ENCODE assay signal across 24 mouse cellular contexts in genomic region chr12:49084505-49084904, GRCm38 (mm10).
"Had no signal": no experiment of that assay in that cellular context is flagged by ENCODE, and none has a peak within 500 bp of the region (broad histone marks: within the 10 kb centered on the region; RNA-seq: fewer than 3 reads in every experiment).

No protein-coding gene starts in this region.

- H3K4me3 ChIP-seq: gastrocnemius, adult 2 months; heart, embryonic 10.5 days; heart, embryonic 12.5 days; hindbrain, embryonic 15.5 days; kidney, embryonic 15.5 days; limb, embryonic 13.5 days; limb, embryonic 15.5 days; liver, embryonic 12.5 days had no signal

- H3K9ac ChIP-seq: heart, embryonic 12.5 days; hindbrain, embryonic 15.5 days; kidney, embryonic 15.5 days; limb, embryonic 13.5 days; limb, embryonic 15.5 days; liver, embryonic 12.5 days; liver, embryonic 14.5 days had no signal

- H3K27me3 ChIP-seq: heart, embryonic 12.5 days; hindbrain, embryonic 15.5 days; kidney, embryonic 15.5 days; limb, embryonic 13.5 days; limb, embryonic 15.5 days; liver, embryonic 12.5 days had no signal

- H3K36me3 ChIP-seq: heart, embryonic 10.5 days; heart, embryonic 12.5 days; hindbrain, embryonic 15.5 days; kidney, embryonic 15.5 days; limb, embryonic 13.5 days; limb, embryonic 15.5 days; liver, embryonic 12.5 days had no signal

- H3K27ac ChIP-seq: gastrocnemius, adult 2 months; heart, embryonic 10.5 days; hindbrain, embryonic 15.5 days; kidney, embryonic 15.5 days; kidney, postnatal 0 days; limb, embryonic 13.5 days; limb, embryonic 15.5 days; liver, embryonic 12.5 days; liver, embryonic 14.5 days had no signal

- DNase-seq: gastrocnemius, adult 2 months; gastrocnemius, postnatal 10 days; gastrocnemius, postnatal 25 days; heart, adult 18-20 months; heart, postnatal 10 days; heart, postnatal 4 days; kidney, adult 11 months; kidney, adult 2 months; kidney, adult 9 months; kidney, postnatal 14 days; kidney, postnatal 36 days; layer of hippocampus, adult 9-11 months; layer of hippocampus, postnatal 36 days; left cerebral cortex, postnatal 4 days had no signal

- H3K9me3 ChIP-seq: heart, embryonic 10.5 days; heart, embryonic 12.5 days; hindbrain, embryonic 15.5 days; kidney, embryonic 15.5 days; limb, embryonic 13.5 days; limb, embryonic 15.5 days; liver, embryonic 12.5 days had no signal

- H3K4me1 ChIP-seq: heart, embryonic 10.5 days; heart, embryonic 12.5 days; hindbrain, embryonic 15.5 days; kidney, embryonic 15.5 days; limb, embryonic 13.5 days; limb, embryonic 15.5 days; liver, embryonic 12.5 days had no signal

- H3K4me2 ChIP-seq: heart, embryonic 12.5 days; hindbrain, embryonic 15.5 days; kidney, embryonic 15.5 days; limb, embryonic 13.5 days; limb, embryonic 15.5 days; liver, embryonic 12.5 days had no signal

- ATAC-seq: intestine, embryonic 16.5 days; liver, embryonic 12.5 days had no signal
